Mouse (Mus musculus) bone marrow, adult 2 months (tissue): ENCODE measurements around the gene Agrp.

Experiments used
- CTCF ChIP-seq: fragments of 200-500 bp; IDR thresholded peaks from 2 replicates; pipeline ENCODE4 v1.5.1; 2011; ENCODE audit warnings: low read length, control low read depth; ENCODE audit not compliant: control insufficient read depth, insufficient read depth
- POLR2A ChIP-seq: fragments of 200-500 bp; IDR thresholded peaks from 2 replicates; pipeline ENCODE4 v1.6.1; 2011; ENCODE audit warnings: low read depth, mild to moderate bottlenecking, control low read depth, low read length, borderline replicate concordance; ENCODE audit not compliant: control insufficient read depth

GRCm38 (mm10) chr8:105609355-105609754 is 27.8 kb downstream of the Agrp start:
- no peak for TF ChIP-seq CTCF
- no peak for TF ChIP-seq POLR2A
